Mouse (Mus musculus): ENCODE results near the gene Kank3.

- TF ChIP-seq CTCF (IDR thresholded peaks at IDR 0.05; ENCODE audit: borderline replicate concordance, insufficient read depth, low read length): no peak
- no peak for TF ChIP-seq POLR2A (IDR thresholded peaks at IDR 0.05; ENCODE audit: low read depth, low read length)
These were observed 810 bp downstream of the Kank3 start for GRCm38 (mm10) chr17:33811142-33811516.

Measured in embryonic fibroblast, embryonic 13.5 days (primary cell).